8 mouse cellular contexts compared by ENCODE assay signal in genomic region chr5:142700842-142701589, GRCm38 (mm10). TPM values are rescaled to one million over a fixed set of nuclear protein-coding genes. Genes with fewer than 3 reads are reported as not detected.
DNase-seq lines count a peak whose midpoint lies in the region; ATAC-seq and TF ChIP-seq lines count a peak whose summit lies in the region.

No protein-coding gene starts in this region.

- H3K4me2 ChIP-seq in hindbrain, embryonic 14.5 days (replicated peaks), result peak overlapping the region; percentile 80
- 0 out of 2 replicates have a peak overlapping the region, but pooled peaks have one; percentile 74 for H3K4me2 ChIP-seq in liver, embryonic 15.5 days

- 0 out of 2 replicates have a peak, but pooled peaks cover 8% of the 10 kb centered on the region for H3K27me3 ChIP-seq in hindbrain, embryonic 14.5 days (ENCODE audit: control insufficient read depth, insufficient read depth, low read length)
- peaks cover 69% of the 10 kb centered on the region for H3K27me3 ChIP-seq in liver, embryonic 15.5 days

- no peak for TF ChIP-seq CTCF in olfactory bulb, adult 2 months (IDR thresholded peaks at IDR 0.05; ENCODE audit: insufficient read depth, low read depth, low read length)

- peak overlapping the region; percentile 46 for H3K4me3 ChIP-seq in hindbrain, embryonic 14.5 days (replicated peaks; ENCODE audit: low read length)
- no peak overlapping the region for H3K4me3 ChIP-seq in liver, embryonic 15.5 days (replicated peaks)
- H3K4me3 ChIP-seq in olfactory bulb, adult 2 months (ENCODE audit: insufficient read depth, low read depth, low read length), result 0 out of 2 replicates have a peak overlapping the region, but pooled peaks have one; percentile 68

- peak; percentile 43 to 54 for DNase-seq in adrenal gland, adult (ENCODE audit: inconsistent age in 2 of 2, low spot score in 1 of 2)
- DNase-seq in adrenal gland, postnatal 25 days, result no peak
- peak; percentile 90 for DNase-seq in ZHBTc4 (ENCODE audit: low read depth, low spot score)
- no peak for DNase-seq in hindbrain, embryonic 14.5 days (ENCODE audit: low spot score)
- no peak for DNase-seq in right cerebral cortex, postnatal 36 days (ENCODE audit: low spot score in 2 of 2)
- no peak for DNase-seq in ovary, postnatal 14 days (ENCODE audit: low spot score)

- no peaks in the 10 kb centered on the region for H3K9me3 ChIP-seq in hindbrain, embryonic 14.5 days (ENCODE audit: control insufficient read depth, low read length)
- no peaks in the 10 kb centered on the region for H3K9me3 ChIP-seq in liver, embryonic 15.5 days (replicated peaks)

- peaks cover 12% of the 10 kb centered on the region for H3K4me1 ChIP-seq in hindbrain, embryonic 14.5 days (replicated peaks; ENCODE audit: control insufficient read depth, insufficient read depth, low read length)
- peaks cover 15% of the 10 kb centered on the region for H3K4me1 ChIP-seq in liver, embryonic 15.5 days (replicated peaks)
- peaks cover 25% of the 10 kb centered on the region for H3K4me1 ChIP-seq in olfactory bulb, adult 2 months (ENCODE audit: control insufficient read depth, insufficient read depth, low read length)

- no peak overlapping the region for H3K27ac ChIP-seq in hindbrain, embryonic 14.5 days
- H3K27ac ChIP-seq in liver, embryonic 15.5 days (replicated peaks), result no peak overlapping the region
- no peak overlapping the region for H3K27ac ChIP-seq in olfactory bulb, adult 2 months (ENCODE audit: insufficient read depth, low read depth, low read length)

- 12% methylated on average over 15 of the region's 15 CpGs for WGBS in hindbrain, embryonic 14.5 days
- 10% methylated on average over 15 of the region's 15 CpGs for WGBS in liver, embryonic 15.5 days (ENCODE audit: insufficient replicate concordance)
- 28% methylated on average over 15 of the region's 15 CpGs for WGBS in olfactory bulb, adult 2 months

- no peak overlapping the region for H3K9ac ChIP-seq in hindbrain, embryonic 14.5 days
- no peak overlapping the region for H3K9ac ChIP-seq in liver, embryonic 15.5 days

- peaks cover 9% of the 10 kb centered on the region for H3K36me3 ChIP-seq in hindbrain, embryonic 14.5 days (replicated peaks; ENCODE audit: control insufficient read depth, insufficient read depth)
- no peaks in the 10 kb centered on the region for H3K36me3 ChIP-seq in liver, embryonic 15.5 days (replicated peaks)

- TF ChIP-seq POLR2A in olfactory bulb, adult 2 months (IDR thresholded peaks at IDR 0.05; ENCODE audit: insufficient read depth, low read depth, low read length), result no peak

- ATAC-seq in hindbrain, embryonic 14.5 days (ENCODE audit: low FRiP score), result peak; percentile 18; the same call in 1 of the 2 replicates
- 0 out of 2 replicates have a peak, but pooled peaks have one; percentile 10 for ATAC-seq in liver, embryonic 15.5 days (ENCODE audit: insufficient read depth)

RNA-seq across cellular contexts. Expression of gene Slc29a4, which starts 8.7 kb away (rescaled TPM):
- 15.7 and 21.9 TPM in 2 replicates for total RNA-seq in adrenal gland, postnatal 25 days (2021)
- 81.0 and 82.8 TPM in 2 replicates for polyA plus RNA-seq in hindbrain, embryonic 14.5 days (2014; fragmentation: Nextera tagmentation; extraction: Ambion mirVana)
- polyA plus RNA-seq in liver, embryonic 15.5 days (2015; fragmentation: Nextera tagmentation; extraction: Ambion mirVana), result 0.17 and 0.30 TPM in 2 replicates
- not detected in 2 replicates for polyA plus RNA-seq in olfactory bulb, adult 2 months (2012; ENCODE audit: insufficient read depth, insufficient read length, low replicate concordance, missing spikeins)

Comparison
In these comparisons a context has a peak if more than half of its experiments do, and no peak if none do; other contexts are left out.
1. DNase-seq: peak in adrenal gland, adult (2 of 2) and ZHBTc4 (single experiment); none in adrenal gland, postnatal 25 days (single experiment), hindbrain, embryonic 14.5 days (single experiment), right cerebral cortex, postnatal 36 days (0 of 2) and ovary, postnatal 14 days (single experiment).
2. RNA of gene Slc29a4, which starts 8.7 kb away (polyA plus RNA-seq): 81.0 to 82.8 TPM in hindbrain, embryonic 14.5 days; 0.17 to 0.30 TPM in liver, embryonic 15.5 days and not detected in olfactory bulb, adult 2 months; every median in the first group is over 10 times any median in the second.